Mouse (Mus musculus) hindbrain, embryonic 14.5 days (tissue): Measurements from ENCODE around the gene Lamb1. TPM values are rescaled to one million over a fixed set of nuclear protein-coding genes. Genes with fewer than 3 reads are reported as not detected.
A peak's percentile ranks its signal among the peaks of the same experiment; 100 is the strongest.

Source experiments
- ATAC-seq: fragments of 200-750 bp; cut with Nextera tagmentation; 2 replicates; pipeline ENCODE4 v1.8.0; 2017; ENCODE audit warnings: moderate number of reproducible peaks, mild to moderate bottlenecking, moderate TSS enrichment, moderate library complexity; ENCODE audit not compliant: low FRiP score
- DNase-seq: peaks from one replicate; pipeline ENCODE4 v3.0.0-alpha.2; 2015; ENCODE audit warnings: low spot score
- H3K27ac ChIP-seq: fragments of 300-500 bp; sonication (generic); 2 replicates; pipeline ENCODE4 v1.5.1; 2014; ENCODE audit warnings: mild to moderate bottlenecking, moderate library complexity
- H3K27me3 ChIP-seq: fragments of 300-500 bp; sonication (generic); 2 replicates; pipeline ENCODE4 v1.6.1; 2014; ENCODE audit warnings: mild to moderate bottlenecking, low read length, mixed read lengths; ENCODE audit not compliant: control insufficient read depth, insufficient read depth
- H3K36me3 ChIP-seq: fragments of 300-500 bp; sonication (generic); replicated peaks from 2 replicates; pipeline ENCODE4 v1.6.1; 2014; ENCODE audit not compliant: control insufficient read depth, insufficient read depth
- H3K4me1 ChIP-seq: fragments of 300-500 bp; sonication (generic); replicated peaks from 2 replicates; pipeline ENCODE4 v1.6.1; 2014; ENCODE audit warnings: antibody characterized with exemption, low read length, mixed read lengths; ENCODE audit not compliant: control insufficient read depth, insufficient read depth
- H3K4me2 ChIP-seq: fragments of 300-500 bp; sonication (generic); replicated peaks from 2 replicates; pipeline ENCODE4 v1.6.1; 2014; ENCODE audit warnings: mild to moderate bottlenecking, moderate library complexity
- H3K4me3 ChIP-seq: fragments of 300-500 bp; sonication (generic); replicated peaks from 2 replicates; pipeline ENCODE4 v1.5.1; 2014; ENCODE audit warnings: mild to moderate bottlenecking, low read length
- H3K9ac ChIP-seq: fragments of 300-500 bp; sonication (generic); 2 replicates; pipeline ENCODE4 v1.6.1; 2014
- H3K9me3 ChIP-seq: fragments of 300-500 bp; sonication (generic); 2 replicates; pipeline ENCODE4 v1.6.1; 2016; ENCODE audit warnings: low read length; ENCODE audit not compliant: control insufficient read depth
- WGBS: fragments of 180-500 bp; shearing (Covaris S2); extraction: QIAGEN DNeasy Blood & Tissue Kit; methylation state at CpG from one replicate; pipeline ENCODE4 v1.1.7; 2014; 5-methylcytosine and 5-hydroxymethylcytosine counted together
- polyA plus RNA-seq: library from polyadenylated mRNA; unstranded; fragments of >200 nt; fragmentation: Nextera tagmentation; extraction: Ambion mirVana; gene quantifications from 2 replicates; pipeline ENCODE4 v1.2.1, GENCODE M21; 2014

The Lamb1 gene
- polyA plus RNA-seq, 1 experiment from 2014 or later, result 20.9 TPM

DNA sequence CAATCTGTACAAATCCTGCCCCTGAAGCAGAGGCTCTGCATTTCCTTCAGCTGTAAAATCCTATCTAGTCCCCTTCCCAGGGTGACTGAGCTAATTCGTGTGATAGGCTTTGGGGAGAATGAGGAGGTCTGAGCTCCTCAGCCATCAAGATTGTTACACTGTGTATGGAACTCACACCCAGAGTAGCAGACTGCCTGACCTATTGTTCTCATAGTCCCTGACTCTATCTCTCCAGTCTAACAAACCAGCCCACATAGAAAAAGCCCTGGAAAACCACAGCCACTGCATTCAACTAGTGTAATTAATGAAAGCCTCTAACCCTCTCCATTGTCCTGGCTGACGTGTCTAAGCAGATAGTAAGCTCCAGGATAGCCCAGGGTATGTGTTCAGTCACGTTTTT is 18.4 kb upstream of the Lamb1 start:
- 0 out of 2 replicates have a peak, but pooled peaks cover 3% of the 10 kb centered on the region for H3K4me1 ChIP-seq
- H3K27ac ChIP-seq, result no peak overlapping the region
- no peak overlapping the region for H3K4me3 ChIP-seq
- 30% methylated on average over 3 of the region's 3 CpGs for WGBS
- ATAC-seq (no peak), DNase-seq (no peak)
- H3K27me3 ChIP-seq, result no peaks in the 10 kb centered on the region
- H3K9ac ChIP-seq, result no peak overlapping the region
- H3K9me3 ChIP-seq, result no peaks in the 10 kb centered on the region
- H3K4me2 ChIP-seq, result no peak overlapping the region
- H3K36me3 ChIP-seq, result no peaks in the 10 kb centered on the region

DNA sequence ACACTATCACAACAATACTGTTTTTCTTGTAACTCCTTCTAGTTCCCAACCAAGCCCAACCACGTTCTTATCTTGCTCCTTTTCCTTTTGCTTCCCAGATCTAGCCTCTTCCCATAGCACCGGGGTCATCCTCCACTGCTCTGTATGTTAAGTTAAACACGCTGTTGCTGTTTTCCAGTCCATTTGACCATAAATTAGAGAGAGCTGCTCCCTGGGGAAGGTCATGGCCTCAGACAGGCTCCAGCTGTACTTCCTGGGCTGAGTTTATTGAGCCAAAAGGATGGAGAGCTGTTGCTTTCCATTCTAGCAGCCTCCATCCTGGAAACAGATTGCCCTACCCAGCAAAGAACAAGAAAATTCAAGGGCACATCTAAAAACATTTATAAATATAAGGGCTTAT is 16.9 kb upstream of the Lamb1 start:
- H3K27ac ChIP-seq, result no peak overlapping the region
- 0 out of 2 replicates have a peak, but pooled peaks cover 3% of the 10 kb centered on the region for H3K4me1 ChIP-seq
- DNase-seq (no peak), ATAC-seq (no peak)
- 40% methylated on average over 3 of the region's 3 CpGs for WGBS
- H3K27me3 ChIP-seq, result no peaks in the 10 kb centered on the region
- no peak overlapping the region for H3K9ac ChIP-seq
- H3K36me3 ChIP-seq, result no peaks in the 10 kb centered on the region
- no peak overlapping the region for H3K4me2 ChIP-seq
- no peaks in the 10 kb centered on the region for H3K9me3 ChIP-seq
- H3K4me3 ChIP-seq, result no peak overlapping the region

DNA sequence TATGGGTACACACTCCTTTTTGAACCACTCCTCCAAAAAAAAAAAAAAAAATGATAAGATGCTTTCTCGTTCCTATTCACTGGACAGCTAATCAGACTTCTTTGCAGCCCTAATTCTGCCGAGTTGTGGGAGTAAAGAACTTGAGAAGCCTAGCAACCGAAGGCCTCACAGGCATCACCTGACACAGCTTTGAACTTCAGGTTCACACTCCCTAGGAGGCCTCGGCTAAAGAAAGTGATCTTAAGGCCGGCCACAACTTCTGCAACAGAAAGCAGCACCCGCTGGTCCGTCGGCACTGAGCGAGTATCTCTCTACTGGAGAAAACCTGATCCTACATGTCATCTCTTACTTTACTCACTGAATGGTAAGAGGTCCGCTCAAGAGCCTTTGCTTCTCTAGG is 16.4 kb upstream of the Lamb1 start:
- Histone ChIP-seq H3K9ac (no peak overlapping the region), H3K27me3 (no peaks in the 10 kb centered on the region), H3K27ac (no peak overlapping the region), H3K4me3 (no peak overlapping the region), H3K4me1 (0 out of 2 replicates have a peak, but pooled peaks cover 3% of the 10 kb centered on the region), H3K9me3 (no peaks in the 10 kb centered on the region), H3K36me3 (no peaks in the 10 kb centered on the region), H3K4me2 (no peak overlapping the region)
- 49% methylated on average over 10 of the region's 10 CpGs for WGBS
- ATAC-seq (no peak), DNase-seq (no peak)

DNA sequence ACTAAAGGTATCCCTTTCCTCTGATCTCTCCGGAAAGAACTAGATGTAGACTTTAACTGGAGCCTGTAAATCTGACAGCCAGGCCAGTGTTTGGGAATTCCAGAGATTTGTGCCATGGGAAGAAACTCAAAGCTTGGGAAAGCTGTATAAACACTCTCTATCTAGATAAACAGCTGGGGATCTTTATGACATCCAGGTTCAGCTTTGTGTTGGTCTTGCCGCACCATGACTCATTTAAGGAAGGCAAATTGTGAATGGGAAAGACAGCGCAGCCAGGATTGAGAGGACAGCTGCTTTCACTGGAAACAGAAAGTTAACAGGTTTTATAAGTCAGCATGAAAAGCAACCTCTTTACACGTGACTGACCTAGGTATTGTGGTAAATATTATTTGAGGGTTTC is 12.8 kb upstream of the Lamb1 start:
- DNase-seq, result no peak
- Histone ChIP-seq H3K4me3 (no peak overlapping the region), H3K36me3 (no peaks in the 10 kb centered on the region), H3K9ac (no peak overlapping the region), H3K4me1 (0 out of 2 replicates have a peak, but pooled peaks cover 3% of the 10 kb centered on the region), H3K27me3 (no peaks in the 10 kb centered on the region), H3K27ac (no peak overlapping the region), H3K9me3 (no peaks in the 10 kb centered on the region), H3K4me2 (no peak overlapping the region)
- no peak for ATAC-seq
- whole genome bisulfite sequencing, result 84% methylated on average over 4 of the region's 4 CpGs

DNA sequence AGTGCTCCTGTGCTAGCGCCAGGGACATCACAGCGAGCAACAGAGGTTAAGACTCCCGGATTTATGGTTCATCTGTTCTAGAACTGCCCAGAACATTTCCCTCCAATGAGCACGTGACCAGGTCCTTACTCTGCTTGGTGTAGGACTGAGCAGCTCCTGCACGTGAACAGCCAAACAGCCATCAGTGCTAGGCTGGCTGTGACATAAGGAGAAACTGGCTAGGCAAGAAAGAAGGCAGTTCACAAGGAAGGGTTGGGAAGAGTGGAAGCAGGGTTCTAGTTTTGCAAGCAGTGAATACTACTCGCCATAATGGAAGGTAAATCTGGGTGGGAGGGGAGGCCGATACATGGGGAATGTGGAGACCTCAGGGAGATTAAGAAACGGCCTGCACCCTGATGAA is 10.1 kb upstream of the Lamb1 start:
- Histone ChIP-seq H3K27me3 (no peaks in the 10 kb centered on the region), H3K27ac (no peak overlapping the region), H3K36me3 (no peaks in the 10 kb centered on the region), H3K4me3 (no peak overlapping the region), H3K9me3 (no peaks in the 10 kb centered on the region), H3K4me2 (no peak overlapping the region), H3K4me1 (no peaks in the 10 kb centered on the region), H3K9ac (no peak overlapping the region)
- DNase-seq (no peak), ATAC-seq (no peak)
- WGBS, result 89% methylated on average over 8 of the region's 8 CpGs

DNA sequence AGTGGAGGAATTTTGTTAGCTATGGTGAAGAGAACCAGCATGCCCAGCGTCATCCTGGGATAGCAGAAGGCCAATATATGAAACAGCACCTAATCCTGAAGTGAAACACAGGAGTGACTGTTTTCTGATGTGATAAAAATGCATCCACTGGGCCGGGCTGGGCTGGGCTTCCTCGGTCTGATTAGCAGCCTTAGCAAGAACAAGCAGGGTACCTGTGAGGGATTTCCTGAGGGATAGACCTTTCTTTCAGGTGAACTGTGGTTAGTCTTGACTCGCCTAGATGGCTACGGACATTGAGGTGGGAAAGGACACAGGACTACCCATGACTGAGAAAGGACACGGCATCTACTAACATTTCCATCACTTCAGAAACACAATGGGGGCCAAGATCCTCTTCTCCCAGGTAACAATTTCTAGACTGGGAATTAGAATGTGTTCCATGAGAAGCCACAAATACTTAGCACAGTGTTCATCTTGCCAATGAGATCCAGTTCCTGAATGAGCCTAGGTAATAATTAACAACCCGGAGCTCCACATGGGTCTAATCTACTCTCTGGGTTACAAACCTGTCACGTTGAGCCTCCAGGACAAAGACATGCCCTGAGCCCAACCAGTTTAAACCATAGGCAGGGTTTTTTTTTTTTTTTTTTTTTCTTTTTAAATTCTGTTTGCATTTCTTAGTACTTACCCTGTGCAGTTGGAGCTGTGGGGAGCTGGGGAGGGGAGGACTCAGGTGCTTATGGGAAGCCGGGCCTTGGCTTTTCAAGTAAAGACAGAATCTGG is 8.7 kb upstream of the Lamb1 start:
- no peak overlapping the region for H3K27ac ChIP-seq
- DNase-seq (no peak), ATAC-seq (no peak)
- no peak overlapping the region for H3K4me3 ChIP-seq
- H3K27me3 ChIP-seq, result no peaks in the 10 kb centered on the region
- H3K4me2 ChIP-seq, result no peak overlapping the region
- H3K36me3 ChIP-seq, result no peaks in the 10 kb centered on the region
- H3K9me3 ChIP-seq, result no peaks in the 10 kb centered on the region
- 76% methylated on average over 9 of the region's 9 CpGs for WGBS
- no peak overlapping the region for H3K9ac ChIP-seq
- no peaks in the 10 kb centered on the region for H3K4me1 ChIP-seq

DNA sequence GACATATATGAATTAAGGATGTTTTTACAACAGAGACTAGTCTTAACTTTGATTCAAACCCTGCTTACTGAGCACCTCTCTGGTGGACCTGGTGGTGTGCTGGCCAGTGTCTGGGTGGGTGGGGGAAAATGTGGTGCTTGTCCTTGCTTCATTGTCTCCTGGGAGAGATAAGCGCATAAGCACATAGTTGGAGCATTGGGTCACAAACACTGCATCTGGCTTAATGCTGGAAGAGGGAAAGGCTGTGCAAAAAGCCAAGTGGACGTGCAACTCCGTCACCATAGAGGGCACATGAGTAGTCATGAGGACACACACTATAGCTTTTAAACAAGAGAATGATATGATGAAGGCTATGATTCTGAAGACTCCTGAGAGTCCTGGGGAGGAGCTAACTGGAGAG is 3.2 kb upstream of the Lamb1 start:
- Histone ChIP-seq H3K36me3 (no peaks in the 10 kb centered on the region), H3K4me3 (no peak overlapping the region), H3K9ac (no peak overlapping the region), H3K9me3 (no peaks in the 10 kb centered on the region), H3K4me2 (no peak overlapping the region), H3K27me3 (peaks cover 41% of the 10 kb centered on the region), H3K27ac (no peak overlapping the region), H3K4me1 (peaks cover 8% of the 10 kb centered on the region; the same call in 1 of the 2 replicates)
- WGBS, result 90% methylated on average over 3 of the region's 3 CpGs
- DNase-seq, result no peak
- no peak for ATAC-seq

DNA sequence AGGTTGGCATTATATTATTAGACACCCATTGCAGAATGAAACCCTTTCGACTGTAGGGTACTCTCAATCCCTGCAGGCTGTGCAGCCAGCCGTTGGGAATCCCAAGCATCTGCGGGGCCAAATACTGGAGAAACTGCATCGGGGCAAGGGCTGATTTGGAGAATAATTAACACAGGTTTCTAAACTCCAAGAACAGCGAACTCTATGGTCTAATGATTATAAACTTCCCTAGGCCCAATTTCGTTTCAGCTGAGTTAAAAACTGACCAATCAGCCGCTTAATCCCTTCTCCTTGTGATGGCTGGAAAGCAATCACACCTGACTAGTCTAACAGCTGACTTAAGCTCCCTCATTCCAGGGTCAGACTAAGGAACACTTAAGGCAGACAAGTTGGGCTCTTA is 1.1 kb upstream of the Lamb1 start:
- Histone ChIP-seq H3K27ac (no peak overlapping the region), H3K9ac (no peak overlapping the region), H3K27me3 (peaks cover 60% of the 10 kb centered on the region), H3K4me3 (no peak overlapping the region), H3K4me1 (peaks cover 8% of the 10 kb centered on the region; the same call in 1 of the 2 replicates), H3K4me2 (no peak overlapping the region), H3K36me3 (no peaks in the 10 kb centered on the region), H3K9me3 (no peaks in the 10 kb centered on the region)
- DNase-seq, result no peak
- WGBS, result 33% methylated on average over 7 of the region's 7 CpGs
- ATAC-seq, result no peak

DNA sequence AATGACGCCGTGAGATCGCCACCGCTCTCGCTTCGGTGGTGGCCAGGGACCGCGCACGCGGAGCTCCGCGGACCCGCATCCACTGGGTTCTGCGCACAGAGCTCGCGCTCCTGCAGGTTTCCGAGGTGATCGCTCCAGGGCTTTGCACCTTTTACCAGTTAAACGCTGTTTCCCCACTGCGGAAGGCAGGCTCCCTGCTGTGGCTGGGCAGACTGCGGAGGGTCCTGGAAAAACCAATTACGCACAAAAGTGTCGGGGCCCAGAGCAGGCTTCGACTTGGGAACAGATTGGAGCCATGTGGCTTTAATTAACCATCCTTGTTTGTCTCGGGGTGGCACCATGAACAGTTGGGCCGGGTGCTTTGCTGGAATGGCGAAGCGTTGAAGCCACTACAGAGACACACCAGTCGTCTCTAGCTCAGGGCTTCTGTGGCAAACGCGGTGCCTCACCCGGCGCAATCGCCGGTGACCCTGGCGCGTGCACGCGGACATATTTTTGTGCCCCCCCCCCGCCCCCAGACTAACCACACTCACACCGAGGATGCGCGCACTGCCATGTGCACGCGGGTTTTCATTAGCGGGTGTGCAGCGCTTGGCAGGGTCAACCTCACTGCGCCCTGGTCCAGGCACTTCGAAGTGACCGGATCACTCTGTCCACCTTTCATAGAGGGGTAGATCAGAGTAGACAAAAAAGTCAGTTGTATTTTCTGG is 843 bp downstream of the Lamb1 start:
- peaks cover 12% of the 10 kb centered on the region; the same call in 1 of the 2 replicates for H3K4me1 ChIP-seq
- under 1% methylated on average over 50 of the region's 50 CpGs for WGBS

More for the DNA sequence above, 843 bp downstream of the Lamb1 start:
- peak overlapping the region; percentile 54 for H3K4me3 ChIP-seq
- H3K27me3 ChIP-seq, result peaks cover 60% of the 10 kb centered on the region
- peak overlapping the region; percentile 97 for H3K4me2 ChIP-seq
- H3K27ac ChIP-seq, result peak overlapping the region; percentile 14; the same call in 1 of the 2 replicates
- DNase-seq (no peak), ATAC-seq (peak; percentile 66)
- no peaks in the 10 kb centered on the region for H3K9me3 ChIP-seq
- H3K36me3 ChIP-seq, result no peaks in the 10 kb centered on the region
- peak overlapping the region; percentile 51 for H3K9ac ChIP-seq
